Mouse (Mus musculus) kidney, adult 8-10 months (tissue): ENCODE results near the gene Tmcc2.

Experiments used
- DNase-seq, 2 experiments: peaks; one replicate each; pipeline ENCODE4 v3.0.0; 2022

The Tmcc2 gene

GRCm38 (mm10) chr1:132390691-132391579 lies at the start of gene Tmcc2:
Gene Tmcc2, minus strand, starts transcription at chr1:132391281.
- no peak for DNase-seq

GRCm38 (mm10) chr1:132437389-132437788 lies 46.3 kb upstream of the Tmcc2 start:
- no peak for DNase-seq

- DNase-seq: no peak
These were observed 45.9 kb upstream of the Tmcc2 start for GRCm38 (mm10) chr1:132436960-132437359.

GRCm38 (mm10) chr1:132436320-132436958 lies 45.4 kb upstream of the Tmcc2 start:
- DNase-seq: no peak

GRCm38 (mm10) chr1:132434032-132434431 lies 43.0 kb upstream of the Tmcc2 start:
- no peak for DNase-seq

- no peak for DNase-seq
These were observed 42.3 kb upstream of the Tmcc2 start for GRCm38 (mm10) chr1:132433349-132433748.

- DNase-seq: peak; percentile 50 to 71
These were observed 40.6 kb upstream of the Tmcc2 start for GRCm38 (mm10) chr1:132431716-132432115.

GRCm38 (mm10) chr1:132430818-132431217 lies 39.7 kb upstream of the Tmcc2 start:
- no peak for DNase-seq

- DNase-seq: no peak
These were observed 34.5 kb upstream of the Tmcc2 start for GRCm38 (mm10) chr1:132425600-132425999.

- no peak for DNase-seq
These were observed 32.0 kb upstream of the Tmcc2 start for GRCm38 (mm10) chr1:132422912-132423696.

GRCm38 (mm10) chr1:132420662-132421061 lies 29.6 kb upstream of the Tmcc2 start:
- DNase-seq: no peak

- DNase-seq: no peak
These were observed 29.1 kb upstream of the Tmcc2 start for GRCm38 (mm10) chr1:132420206-132420605.

GRCm38 (mm10) chr1:132417319-132418251 lies 26.5 kb upstream of the Tmcc2 start, which contains the start of gene Dstyk:
Gene Dstyk, plus strand, starts transcription at chr1:132417555.
- DNase-seq: peak; percentile 94 to 95

- no peak for DNase-seq
These were observed 25.8 kb upstream of the Tmcc2 start for GRCm38 (mm10) chr1:132416943-132417290.

GRCm38 (mm10) chr1:132416244-132416942 lies 25.3 kb upstream of the Tmcc2 start:
- no peak for DNase-seq

GRCm38 (mm10) chr1:132410657-132411056 lies 19.6 kb upstream of the Tmcc2 start:
- DNase-seq: no peak

- DNase-seq: no peak
These were observed 10.8 kb upstream of the Tmcc2 start for GRCm38 (mm10) chr1:132401843-132402242.

GRCm38 (mm10) chr1:132400538-132400937 lies 9.5 kb upstream of the Tmcc2 start:
- DNase-seq: no peak

- no peak for DNase-seq
These were observed 5.6 kb upstream of the Tmcc2 start for GRCm38 (mm10) chr1:132396705-132397104.

GRCm38 (mm10) chr1:132392872-132393271 lies 1.8 kb upstream of the Tmcc2 start:
- DNase-seq: no peak

GRCm38 (mm10) chr1:132391580-132392022 lies 520 bp upstream of the Tmcc2 start:
- DNase-seq: peak in 1 of 2 experiments; percentile 28
